Mouse (Mus musculus): ENCODE measurements at regions not wholly inside any gene's neighbourhood (a gene's known extent, or its start where the extent isn't known, plus 50 kb on each side); places are given as distances from the start of the nearest gene placed in this dataset.
A peak's percentile ranks its signal among the peaks of the same experiment; 100 is the strongest.

DNA sequence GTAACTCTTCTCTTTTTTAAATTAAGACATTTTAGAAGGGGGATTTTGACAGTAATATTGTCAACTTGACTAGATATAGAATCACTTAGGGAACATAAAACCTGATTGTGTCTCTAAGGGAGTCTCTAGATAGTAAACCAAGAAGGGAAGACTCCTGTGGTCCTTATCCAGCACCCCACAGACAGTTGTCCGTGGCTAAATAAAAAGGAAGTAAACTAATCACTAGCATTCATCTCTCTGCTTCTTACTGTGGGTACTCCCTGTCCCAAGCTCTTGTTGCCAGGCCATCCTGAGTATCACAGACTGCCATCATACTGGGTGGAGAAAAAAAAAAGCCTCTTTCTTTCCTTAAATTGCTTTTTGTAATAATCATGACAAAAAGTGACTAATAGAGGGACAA, 248.2 kb upstream of the Dach1 start:
- no peak for DNase-seq
- WGBS = 31% methylated on average over 1 of the region's 1 CpGs
- TF ChIP-seq CTCF (IDR thresholded peaks at IDR 0.05; ENCODE audit: insufficient read depth, low read length) = no peak
- TF ChIP-seq POLR2A (IDR thresholded peaks at IDR 0.05; ENCODE audit: borderline replicate concordance, extremely low read depth, low read depth, low read length) = no peak
- Histone ChIP-seq H3K4me3 (replicated peaks; ENCODE audit: extremely low read depth, low read depth, low read length) (no peak overlapping the region), H3K4me1 (ENCODE audit: control insufficient read depth, insufficient read depth, low read length) (no peaks in the 10 kb centered on the region)

DNA sequence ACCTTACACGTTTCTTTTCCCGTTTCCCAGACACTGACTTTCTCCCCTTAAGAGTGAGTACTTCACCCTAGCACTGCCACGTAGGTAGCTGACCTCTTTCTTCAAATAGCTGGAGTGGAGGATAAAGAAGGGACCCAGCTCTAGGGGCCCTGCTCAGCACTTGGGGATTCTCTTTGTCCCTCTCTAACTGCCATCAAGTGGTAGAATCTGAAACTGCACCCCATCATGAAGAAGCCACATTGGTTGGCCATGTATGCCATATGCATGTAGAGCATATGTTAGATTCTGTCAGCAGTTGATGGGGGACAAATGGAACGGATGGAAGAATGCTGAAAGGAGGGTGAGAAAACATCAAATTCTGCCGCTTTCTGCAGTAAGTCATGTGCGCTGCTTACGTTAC, 244.6 kb upstream of the Dach1 start:
- no peak for DNase-seq
- Histone ChIP-seq H3K4me1 (ENCODE audit: control insufficient read depth, insufficient read depth, low read length) (no peaks in the 10 kb centered on the region), H3K4me3 (replicated peaks; ENCODE audit: extremely low read depth, low read depth, low read length) (no peak overlapping the region)
- WGBS = 63% methylated on average over 7 of the region's 7 CpGs
- TF ChIP-seq POLR2A (IDR thresholded peaks at IDR 0.05; ENCODE audit: borderline replicate concordance, extremely low read depth, low read depth, low read length) = no peak
- peak; percentile 25; the same call in 1 of the 2 replicates for TF ChIP-seq CTCF (IDR thresholded peaks at IDR 0.05; ENCODE audit: insufficient read depth, low read length)

DNA sequence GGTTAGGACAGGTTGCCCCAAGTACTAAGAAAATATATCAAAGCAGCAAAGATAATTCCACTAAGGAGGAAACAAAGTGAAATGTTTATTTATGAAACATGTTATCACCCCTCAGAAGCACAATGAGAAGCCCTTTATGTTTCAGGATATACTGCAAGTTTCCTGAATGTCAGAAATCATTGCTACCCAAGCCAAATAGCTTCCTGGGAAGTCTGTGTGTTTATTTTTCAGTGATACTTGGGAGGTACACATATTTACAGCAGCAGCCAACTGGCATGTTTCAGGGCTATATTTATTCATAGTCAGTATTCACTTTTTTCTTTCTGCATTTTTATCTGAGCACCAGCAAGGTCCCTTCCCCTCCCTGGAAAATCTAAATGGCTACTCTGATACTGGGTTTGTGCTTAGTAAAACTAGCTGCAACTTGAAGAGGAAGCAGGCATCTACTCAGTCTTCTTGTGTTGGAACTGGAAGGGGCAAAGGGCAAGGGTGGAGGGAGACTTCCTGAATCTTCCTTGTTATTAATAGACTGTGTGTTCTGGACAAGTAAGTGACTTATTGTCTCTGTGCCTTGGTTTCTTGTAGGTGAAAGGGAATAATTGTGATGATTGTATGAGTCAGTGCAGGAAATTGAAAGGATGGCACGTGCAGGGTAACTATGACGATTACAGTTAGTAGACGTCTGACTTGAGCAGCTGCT, 236.5 kb upstream of the Dach1 start:
- 31% methylated on average over 3 of the region's 3 CpGs for WGBS
- no peak for DNase-seq
- H3K4me1 ChIP-seq (ENCODE audit: control insufficient read depth, insufficient read depth, low read length) = no peaks in the 10 kb centered on the region; the same call in 1 of the 2 replicates
- no peak overlapping the region for H3K4me3 ChIP-seq (replicated peaks; ENCODE audit: extremely low read depth, low read depth, low read length)
- TF ChIP-seq POLR2A (IDR thresholded peaks at IDR 0.05; ENCODE audit: borderline replicate concordance, extremely low read depth, low read depth, low read length) (no peak), CTCF (IDR thresholded peaks at IDR 0.05; ENCODE audit: insufficient read depth, low read length) (no peak)

DNA sequence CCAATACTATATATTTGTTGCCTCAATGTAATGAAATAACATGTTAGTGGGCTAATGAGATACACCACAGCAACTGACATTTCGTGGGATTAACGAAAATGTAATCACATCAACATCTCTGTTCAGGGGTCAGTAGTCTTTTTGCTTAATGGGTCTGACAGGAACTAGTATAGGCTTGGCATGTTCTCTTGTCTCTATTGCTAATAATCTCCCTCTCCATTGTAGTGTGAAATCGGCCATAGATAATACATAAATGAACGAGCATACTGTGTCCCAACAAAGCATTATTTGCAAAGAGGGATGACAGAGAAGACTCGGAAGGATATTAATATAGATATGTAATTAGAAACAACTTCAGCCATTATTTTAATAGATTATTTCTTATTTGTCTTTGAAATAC, 234.5 kb upstream of the Dach1 start:
- no peaks in the 10 kb centered on the region; the same call in 1 of the 2 replicates for H3K4me1 ChIP-seq (ENCODE audit: control insufficient read depth, insufficient read depth, low read length)
- TF ChIP-seq POLR2A (IDR thresholded peaks at IDR 0.05; ENCODE audit: borderline replicate concordance, extremely low read depth, low read depth, low read length) (no peak), CTCF (IDR thresholded peaks at IDR 0.05; ENCODE audit: insufficient read depth, low read length) (no peak)
- no peak for DNase-seq
- WGBS = 92% methylated on average over 5 of the region's 5 CpGs
- H3K4me3 ChIP-seq (replicated peaks; ENCODE audit: extremely low read depth, low read depth, low read length) = no peak overlapping the region

- no peaks in the 10 kb centered on the region for H3K4me1 ChIP-seq (ENCODE audit: control insufficient read depth, insufficient read depth, low read length)
- DNase-seq = no peak
- H3K4me3 ChIP-seq (replicated peaks; ENCODE audit: extremely low read depth, low read depth, low read length) = no peak overlapping the region
- 66% methylated on average over 4 of the region's 4 CpGs for WGBS
- no peak for TF ChIP-seq POLR2A (IDR thresholded peaks at IDR 0.05; ENCODE audit: borderline replicate concordance, extremely low read depth, low read depth, low read length)
These were observed 218.3 kb upstream of the Dach1 start for GRCm38 (mm10) chr14:98387871-98388270.
